Mouse (Mus musculus): ENCODE results near the gene Calcrl. TPM values are rescaled to one million over a fixed set of nuclear protein-coding genes. Genes with fewer than 3 reads are reported as not detected.
A peak's percentile ranks its signal among the peaks of the same experiment; 100 is the strongest.

Gene Calcrl
- total and polyA plus RNA-seq, 2 experiments from 2014 or later = 12.0 to 31.9 TPM

- Histone ChIP-seq H3K27me3 (ENCODE audit: insufficient read depth, low read length) (no peaks in the 10 kb centered on the region), H3K4me1 (ENCODE audit: insufficient read depth, low read length) (no peaks in the 10 kb centered on the region), H3K9ac (replicated peaks; ENCODE audit: low read length) (no peak overlapping the region), H3K27ac (no peak overlapping the region), H3K4me3 (ENCODE audit: low read length) (no peak overlapping the region), H3K9me3 (ENCODE audit: low read length) (no peaks in the 10 kb centered on the region), H3K4me2 (ENCODE audit: low read depth, low read length) (no peak overlapping the region), H3K36me3 (ENCODE audit: insufficient read depth, low read length) (no peaks in the 10 kb centered on the region)
- ATAC-seq = no peak
- no peak for TF ChIP-seq CTCF (IDR thresholded peaks at IDR 0.05; ENCODE audit: low read depth)
- DNase-seq (ENCODE audit: low spot score) = no peak
- WGBS = 73% methylated on average over 6 of the region's 6 CpGs
These were observed 40.1 kb downstream of the Calcrl start for GRCm38 (mm10) chr2:84384911-84385693.

- TF ChIP-seq CTCF (IDR thresholded peaks at IDR 0.05; ENCODE audit: low read depth) = no peak
- H3K27me3 ChIP-seq (ENCODE audit: insufficient read depth, low read length) = no peaks in the 10 kb centered on the region
- no peak for ATAC-seq
These were observed 41.4 kb downstream of the Calcrl start for GRCm38 (mm10) chr2:84383828-84384227.

GRCm38 (mm10) chr2:84382556-84382955, 42.7 kb downstream of the Calcrl start:
- H3K4me1 ChIP-seq (ENCODE audit: insufficient read depth, low read length) = no peaks in the 10 kb centered on the region
- H3K27ac ChIP-seq = no peak overlapping the region
- no peaks in the 10 kb centered on the region for H3K36me3 ChIP-seq (ENCODE audit: insufficient read depth, low read length)
- H3K4me2 ChIP-seq (ENCODE audit: low read depth, low read length) = no peak overlapping the region
- H3K27me3 ChIP-seq (ENCODE audit: insufficient read depth, low read length) = no peaks in the 10 kb centered on the region
- no peak for DNase-seq (ENCODE audit: low spot score)
- TF ChIP-seq CTCF (IDR thresholded peaks at IDR 0.05; ENCODE audit: low read depth) = no peak
- no peak overlapping the region for H3K9ac ChIP-seq (replicated peaks; ENCODE audit: low read length)
- no peak for ATAC-seq
- H3K9me3 ChIP-seq (ENCODE audit: low read length) = no peaks in the 10 kb centered on the region
- no peak overlapping the region for H3K4me3 ChIP-seq (ENCODE audit: low read length)

More at GRCm38 (mm10) chr2:84383828-84384227, 41.4 kb downstream of the Calcrl start:
- no peak overlapping the region for H3K4me2 ChIP-seq (ENCODE audit: low read depth, low read length)
- no peak for DNase-seq (ENCODE audit: low spot score)
- WGBS = 74% methylated on average over 4 of the region's 4 CpGs
- H3K36me3 ChIP-seq (ENCODE audit: insufficient read depth, low read length) = no peaks in the 10 kb centered on the region
- H3K4me3 ChIP-seq (ENCODE audit: low read length) = no peak overlapping the region
- no peaks in the 10 kb centered on the region for H3K9me3 ChIP-seq (ENCODE audit: low read length)
- H3K9ac ChIP-seq (replicated peaks; ENCODE audit: low read length) = no peak overlapping the region
- H3K4me1 ChIP-seq (ENCODE audit: insufficient read depth, low read length) = no peaks in the 10 kb centered on the region
- no peak overlapping the region for H3K27ac ChIP-seq

- H3K4me3 ChIP-seq (ENCODE audit: low read length) = no peak overlapping the region
- H3K27me3 ChIP-seq (ENCODE audit: insufficient read depth, low read length) = no peaks in the 10 kb centered on the region
- TF ChIP-seq CTCF (IDR thresholded peaks at IDR 0.05; ENCODE audit: low read depth) = no peak
- ATAC-seq = no peak
- H3K27ac ChIP-seq = no peak overlapping the region
- no peak for DNase-seq (ENCODE audit: low spot score)
- H3K4me1 ChIP-seq (ENCODE audit: insufficient read depth, low read length) = no peaks in the 10 kb centered on the region
- H3K4me2 ChIP-seq (ENCODE audit: low read depth, low read length) = no peak overlapping the region
- H3K9me3 ChIP-seq (ENCODE audit: low read length) = no peaks in the 10 kb centered on the region
- WGBS = 89% methylated on average over 5 of the region's 5 CpGs
- H3K36me3 ChIP-seq (ENCODE audit: insufficient read depth, low read length) = no peaks in the 10 kb centered on the region
- no peak overlapping the region for H3K9ac ChIP-seq (replicated peaks; ENCODE audit: low read length)
These were observed 43.2 kb downstream of the Calcrl start for GRCm38 (mm10) chr2:84381997-84382396.

- WGBS = 56% methylated on average over 11 of the region's 11 CpGs
- Histone ChIP-seq H3K4me3 (ENCODE audit: low read length) (no peak overlapping the region), H3K9me3 (ENCODE audit: low read length) (no peaks in the 10 kb centered on the region), H3K36me3 (ENCODE audit: insufficient read depth, low read length) (no peaks in the 10 kb centered on the region), H3K9ac (replicated peaks; ENCODE audit: low read length) (no peak overlapping the region), H3K27ac (no peak overlapping the region), H3K4me2 (ENCODE audit: low read depth, low read length) (peak overlapping the region; percentile 33), H3K27me3 (ENCODE audit: insufficient read depth, low read length) (no peaks in the 10 kb centered on the region), H3K4me1 (ENCODE audit: insufficient read depth, low read length) (no peaks in the 10 kb centered on the region)
- ATAC-seq (peak; percentile 51), DNase-seq (ENCODE audit: low spot score) (peak; percentile 65)
- no peak for TF ChIP-seq CTCF (IDR thresholded peaks at IDR 0.05; ENCODE audit: low read depth)
These were observed 44.4 kb downstream of the Calcrl start for GRCm38 (mm10) chr2:84380816-84381215.

GRCm38 (mm10) chr2:84378678-84379077, 46.5 kb downstream of the Calcrl start:
- Histone ChIP-seq H3K27me3 (ENCODE audit: insufficient read depth, low read length) (no peaks in the 10 kb centered on the region), H3K4me1 (ENCODE audit: insufficient read depth, low read length) (no peaks in the 10 kb centered on the region), H3K27ac (no peak overlapping the region), H3K9me3 (ENCODE audit: low read length) (no peaks in the 10 kb centered on the region), H3K36me3 (ENCODE audit: insufficient read depth, low read length) (no peaks in the 10 kb centered on the region), H3K4me3 (ENCODE audit: low read length) (no peak overlapping the region), H3K9ac (replicated peaks; ENCODE audit: low read length) (no peak overlapping the region), H3K4me2 (ENCODE audit: low read depth, low read length) (no peak overlapping the region)
- 82% methylated on average over 5 of the region's 5 CpGs for WGBS
- no peak for TF ChIP-seq CTCF (IDR thresholded peaks at IDR 0.05; ENCODE audit: low read depth)
- ATAC-seq (no peak), DNase-seq (ENCODE audit: low spot score) (no peak)

- H3K9ac ChIP-seq (replicated peaks; ENCODE audit: low read length) = no peak overlapping the region
- no peaks in the 10 kb centered on the region for H3K9me3 ChIP-seq (ENCODE audit: low read length)
- no peak overlapping the region for H3K4me3 ChIP-seq (ENCODE audit: low read length)
- H3K4me2 ChIP-seq (ENCODE audit: low read depth, low read length) = no peak overlapping the region
- H3K27me3 ChIP-seq (ENCODE audit: insufficient read depth, low read length) = no peaks in the 10 kb centered on the region
- TF ChIP-seq CTCF (IDR thresholded peaks at IDR 0.05; ENCODE audit: low read depth) = no peak
- 85% methylated on average over 5 of the region's 5 CpGs for WGBS
- H3K27ac ChIP-seq = no peak overlapping the region
- H3K4me1 ChIP-seq (ENCODE audit: insufficient read depth, low read length) = no peaks in the 10 kb centered on the region
- H3K36me3 ChIP-seq (ENCODE audit: insufficient read depth, low read length) = no peaks in the 10 kb centered on the region
- no peak for DNase-seq (ENCODE audit: low spot score)
- ATAC-seq = no peak
These were observed 56.0 kb downstream of the Calcrl start for GRCm38 (mm10) chr2:84369256-84369655.

Measured in hindbrain, postnatal 0 days (tissue).